Mouse (Mus musculus): ENCODE data around the gene Zfp217. TPM values are rescaled to one million over a fixed set of nuclear protein-coding genes. Genes with fewer than 3 reads are reported as not detected.

The Zfp217 gene
- polyA plus RNA-seq, 1 experiment = 10.4 TPM

DNA sequence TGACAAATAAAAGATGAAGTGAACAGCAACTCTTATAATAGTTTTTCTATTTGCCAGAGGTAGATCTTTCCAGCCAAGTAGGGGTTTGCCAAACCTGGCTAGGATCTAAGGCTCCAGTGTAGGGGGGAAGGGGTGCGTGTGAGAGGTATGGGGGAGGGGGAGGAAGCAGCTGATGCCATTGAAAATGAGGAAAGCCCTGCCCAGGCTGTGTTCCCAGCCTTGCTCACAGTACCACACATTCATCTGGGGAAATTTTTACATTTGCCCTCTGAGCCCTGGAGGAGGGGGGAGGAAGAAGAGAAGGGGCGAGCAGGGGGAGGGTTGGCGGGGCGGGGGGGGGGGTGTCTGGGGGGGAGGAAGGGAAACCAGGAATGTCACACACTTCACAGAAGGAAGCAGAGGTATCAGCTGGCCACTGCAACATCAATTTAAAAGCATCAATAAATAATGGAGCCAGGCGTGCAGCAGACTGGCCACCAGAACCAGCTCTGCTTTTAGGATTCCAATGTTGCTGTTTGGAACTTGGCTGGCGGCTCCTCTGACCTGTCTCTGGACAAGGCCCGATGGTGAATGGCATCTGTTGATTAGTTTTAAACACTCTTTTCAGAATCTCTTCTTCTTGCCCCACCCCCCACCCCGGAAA, 28.5 kb upstream of the Zfp217 start:
- no peaks in the 10 kb centered on the region for H3K27me3 ChIP-seq (ENCODE audit: control insufficient read depth, insufficient read depth, low read length)
- TF ChIP-seq CTCF (IDR thresholded peaks at IDR 0.05; ENCODE audit: extremely low read depth, insufficient read length, insufficient replicate concordance, low read depth, low read length) (no peak), POLR2A (IDR thresholded peaks at IDR 0.05; ENCODE audit: low read depth, low read length) (no peak)
- H3K36me3 ChIP-seq (ENCODE audit: control insufficient read depth, insufficient read depth, low read length) = no peaks in the 10 kb centered on the region
- no peak overlapping the region for H3K27ac ChIP-seq (ENCODE audit: insufficient read depth, low read depth, low read length)
- no peak overlapping the region for H3K4me3 ChIP-seq (ENCODE audit: low read depth, low read length)
- 52% methylated on average over 6 of the region's 8 CpGs for WGBS
- H3K4me1 ChIP-seq (ENCODE audit: control insufficient read depth, insufficient read depth, insufficient read length, low read length) = peaks cover 21% of the 10 kb centered on the region; the same call in 1 of the 2 replicates

DNA sequence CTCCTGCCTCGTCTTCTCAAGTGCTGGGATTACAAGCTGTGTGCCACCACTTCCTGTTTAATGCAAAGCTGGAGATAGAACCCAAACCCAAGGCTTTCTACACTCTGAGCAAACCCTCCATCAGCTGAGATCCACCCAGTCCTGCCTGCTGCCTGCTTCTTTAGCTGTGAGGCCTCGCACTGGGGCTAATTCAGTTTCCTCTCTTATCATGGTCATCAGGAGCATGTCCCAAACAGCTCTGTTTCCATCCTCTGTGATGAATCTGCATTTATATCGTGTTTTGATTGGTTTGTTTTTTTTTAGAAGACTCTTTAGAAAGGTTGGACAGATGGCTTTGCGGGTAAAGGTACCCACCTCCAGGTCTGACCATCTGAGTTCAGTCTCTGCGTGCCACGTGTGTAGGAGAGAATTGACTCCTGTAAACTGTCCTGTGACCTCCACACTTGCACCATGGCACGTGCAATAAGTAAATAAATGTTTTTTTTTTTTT, 27.8 kb upstream of the Zfp217 start:
- Histone ChIP-seq H3K4me1 (ENCODE audit: control insufficient read depth, insufficient read depth, insufficient read length, low read length) (peaks cover 21% of the 10 kb centered on the region; the same call in 1 of the 2 replicates), H3K4me3 (ENCODE audit: low read depth, low read length) (no peak overlapping the region), H3K27ac (ENCODE audit: insufficient read depth, low read depth, low read length) (no peak overlapping the region), H3K36me3 (ENCODE audit: control insufficient read depth, insufficient read depth, low read length) (no peaks in the 10 kb centered on the region), H3K27me3 (ENCODE audit: control insufficient read depth, insufficient read depth, low read length) (no peaks in the 10 kb centered on the region)
- TF ChIP-seq CTCF (IDR thresholded peaks at IDR 0.05; ENCODE audit: extremely low read depth, insufficient read length, insufficient replicate concordance, low read depth, low read length) (no peak), POLR2A (IDR thresholded peaks at IDR 0.05; ENCODE audit: low read depth, low read length) (no peak)
- WGBS = 57% methylated on average over 7 of the region's 7 CpGs

DNA sequence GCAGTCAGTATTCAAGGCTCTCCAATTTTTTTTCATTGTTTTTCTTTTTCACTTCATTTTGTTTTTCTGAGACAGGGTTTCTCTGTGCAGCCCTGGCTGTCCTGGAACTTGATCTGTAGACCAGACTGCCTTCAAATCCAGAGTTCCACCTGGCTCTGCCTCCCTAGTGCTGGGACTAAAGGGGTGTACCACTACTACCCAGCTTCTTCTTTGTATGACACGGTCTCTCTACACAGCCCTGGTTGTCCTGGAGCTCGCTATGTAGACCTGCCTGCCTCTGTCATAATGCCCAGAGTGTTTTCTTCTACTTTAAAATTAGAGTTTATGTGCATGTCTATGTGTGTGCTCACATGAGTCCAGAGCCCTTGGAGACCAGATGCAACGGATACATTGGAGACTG, 27.3 kb upstream of the Zfp217 start:
- Histone ChIP-seq H3K36me3 (ENCODE audit: control insufficient read depth, insufficient read depth, low read length) (no peaks in the 10 kb centered on the region), H3K27me3 (ENCODE audit: control insufficient read depth, insufficient read depth, low read length) (no peaks in the 10 kb centered on the region), H3K4me3 (ENCODE audit: low read depth, low read length) (no peak overlapping the region), H3K4me1 (ENCODE audit: control insufficient read depth, insufficient read depth, insufficient read length, low read length) (peaks cover 21% of the 10 kb centered on the region; the same call in 1 of the 2 replicates), H3K27ac (ENCODE audit: insufficient read depth, low read depth, low read length) (no peak overlapping the region)
- whole genome bisulfite sequencing = 84% methylated on average over 3 of the region's 3 CpGs
- no peak for TF ChIP-seq POLR2A (IDR thresholded peaks at IDR 0.05; ENCODE audit: low read depth, low read length)
- no peak for TF ChIP-seq CTCF (IDR thresholded peaks at IDR 0.05; ENCODE audit: extremely low read depth, insufficient read length, insufficient replicate concordance, low read depth, low read length)

GRCm38 (mm10) chr2:170169062-170169461, 21.2 kb upstream of the Zfp217 start:
- no peak overlapping the region for H3K4me3 ChIP-seq (ENCODE audit: low read depth, low read length)
- no peak for TF ChIP-seq CTCF (IDR thresholded peaks at IDR 0.05; ENCODE audit: extremely low read depth, insufficient read length, insufficient replicate concordance, low read depth, low read length)
- TF ChIP-seq POLR2A (IDR thresholded peaks at IDR 0.05; ENCODE audit: low read depth, low read length) = no peak
- H3K4me1 ChIP-seq (ENCODE audit: control insufficient read depth, insufficient read depth, insufficient read length, low read length) = peaks cover 3% of the 10 kb centered on the region; the same call in 1 of the 2 replicates
- no peaks in the 10 kb centered on the region for H3K36me3 ChIP-seq (ENCODE audit: control insufficient read depth, insufficient read depth, low read length)
- no peak overlapping the region; the same call in 1 of the 2 replicates for H3K27ac ChIP-seq (ENCODE audit: insufficient read depth, low read depth, low read length)
- H3K27me3 ChIP-seq (ENCODE audit: control insufficient read depth, insufficient read depth, low read length) = no peaks in the 10 kb centered on the region

DNA sequence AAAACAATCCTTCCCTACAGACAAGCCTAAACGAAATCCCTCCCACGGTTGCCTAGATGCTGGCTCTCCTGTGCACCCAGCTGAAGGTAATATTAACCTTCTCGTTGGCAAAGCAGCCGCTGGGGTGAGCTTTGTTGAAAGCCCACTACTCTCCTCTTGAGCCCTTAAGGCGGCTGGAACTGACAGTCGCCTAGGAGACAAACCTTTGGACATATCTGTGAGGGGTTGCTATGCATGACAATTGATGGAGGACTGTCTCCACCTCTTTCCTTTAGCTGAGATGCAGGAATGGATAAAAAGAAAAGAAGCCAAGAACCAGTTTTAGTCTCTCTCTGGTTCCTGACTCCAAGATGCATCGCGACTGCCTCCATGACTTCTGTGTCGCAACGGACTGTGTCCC, 17.7 kb upstream of the Zfp217 start:
- TF ChIP-seq CTCF (IDR thresholded peaks at IDR 0.05; ENCODE audit: extremely low read depth, insufficient read length, insufficient replicate concordance, low read depth, low read length) = no peak
- TF ChIP-seq POLR2A (IDR thresholded peaks at IDR 0.05; ENCODE audit: low read depth, low read length) = no peak
- H3K36me3 ChIP-seq (ENCODE audit: control insufficient read depth, insufficient read depth, low read length) = no peaks in the 10 kb centered on the region
- H3K4me3 ChIP-seq (ENCODE audit: low read depth, low read length) = no peak overlapping the region
- H3K27ac ChIP-seq (ENCODE audit: insufficient read depth, low read depth, low read length) = no peak overlapping the region
- no peaks in the 10 kb centered on the region for H3K27me3 ChIP-seq (ENCODE audit: control insufficient read depth, insufficient read depth, low read length)
- peaks cover 3% of the 10 kb centered on the region; the same call in 1 of the 2 replicates for H3K4me1 ChIP-seq (ENCODE audit: control insufficient read depth, insufficient read depth, insufficient read length, low read length)
- 88% methylated on average over 10 of the region's 10 CpGs for WGBS

GRCm38 (mm10) chr2:170163671-170164462, 16.0 kb upstream of the Zfp217 start:
- no peaks in the 10 kb centered on the region for H3K27me3 ChIP-seq (ENCODE audit: control insufficient read depth, insufficient read depth, low read length)
- TF ChIP-seq POLR2A (IDR thresholded peaks at IDR 0.05; ENCODE audit: low read depth, low read length) (no peak), CTCF (IDR thresholded peaks at IDR 0.05; ENCODE audit: extremely low read depth, insufficient read length, insufficient replicate concordance, low read depth, low read length) (no peak)
- H3K27ac ChIP-seq (ENCODE audit: insufficient read depth, low read depth, low read length) = no peak overlapping the region
- 82% methylated on average over 18 of the region's 18 CpGs for WGBS
- H3K4me3 ChIP-seq (ENCODE audit: low read depth, low read length) = no peak overlapping the region
- peaks cover 3% of the 10 kb centered on the region; the same call in 1 of the 2 replicates for H3K4me1 ChIP-seq (ENCODE audit: control insufficient read depth, insufficient read depth, insufficient read length, low read length)
- no peaks in the 10 kb centered on the region for H3K36me3 ChIP-seq (ENCODE audit: control insufficient read depth, insufficient read depth, low read length)
